Mouse (Mus musculus) liver, postnatal 0 days (tissue): ENCODE results near the gene Cpt1a.

Source experiments
- CTCF ChIP-seq: sonication (generic); IDR thresholded peaks from 2 replicates; pipeline ENCODE4 v1.5.1; 2016; ENCODE audit warnings: antibody characterized with exemption, low read depth
- EP300 ChIP-seq: IDR thresholded peaks from 2 replicates; pipeline ENCODE4 v1.6.1; 2016; ENCODE audit warnings: antibody characterized with exemption, low read depth, mild to moderate bottlenecking

GRCm38 (mm10) chr19:3392384-3392783 lies 70.2 kb downstream of the Cpt1a start:
- TF ChIP-seq CTCF (no peak), EP300 (no peak)
